Mouse (Mus musculus) small intestine, adult 2 months (tissue): ENCODE measurements around the gene Slc22a2.

ENCODE experiments used
- CTCF ChIP-seq: fragments of 200-500 bp; IDR thresholded peaks from 2 replicates; pipeline ENCODE4 v1.5.1; 2012; ENCODE audit warnings: low read depth, mild to moderate bottlenecking, control low read depth, inconsistent platforms, low read length, moderate library complexity, mixed read lengths; ENCODE audit not compliant: insufficient replicate concordance, insufficient read length; ENCODE audit errors: extremely low read depth
- POLR2A ChIP-seq: fragments of 200-500 bp; IDR thresholded peaks from 2 replicates; pipeline ENCODE4 v1.6.1; 2012; ENCODE audit warnings: low read depth, mild to moderate bottlenecking, control low read depth, inconsistent platforms, low read length, moderate library complexity

- TF ChIP-seq CTCF (no peak), POLR2A (no peak)
These were observed 23.3 kb downstream of the Slc22a2 start for GRCm38 (mm10) chr17:12607202-12607601.
